Mouse (Mus musculus) ES-Bruce4 (cell line): Measurements from ENCODE around the gene Sft2d2. TPM values are rescaled to one million over a fixed set of nuclear protein-coding genes. Genes with fewer than 3 reads are reported as not detected.

Experiments
- H3K27ac ChIP-seq: 2 replicates; pipeline ENCODE4 v1.5.1; 2012; ENCODE audit warnings: low read length, inconsistent platforms; ENCODE audit not compliant: insufficient read depth
- H3K27me3 ChIP-seq: 2 replicates; pipeline ENCODE4 v1.6.1; 2012; ENCODE audit warnings: mild to moderate bottlenecking, low read length, inconsistent platforms; ENCODE audit not compliant: control insufficient read depth, poor library complexity, insufficient read depth, severe bottlenecking
- H3K36me3 ChIP-seq: 2 replicates; pipeline ENCODE4 v1.6.1; 2012; ENCODE audit warnings: inconsistent platforms, mild to moderate bottlenecking, low read length, moderate library complexity; ENCODE audit not compliant: control insufficient read depth, poor library complexity, insufficient read depth, severe bottlenecking
- H3K4me1 ChIP-seq: one replicate; pipeline ENCODE4 v1.8.1; 2011; ENCODE audit warnings: low read length; ENCODE audit not compliant: control insufficient read depth, insufficient read depth
- H3K4me3 ChIP-seq: 2 replicates; pipeline ENCODE4 v1.5.1; 2011; ENCODE audit warnings: low read depth, mild to moderate bottlenecking, low read length
- H3K9ac ChIP-seq: 2 replicates; pipeline ENCODE4 v1.6.1; 2012; ENCODE audit warnings: low read depth, mild to moderate bottlenecking, inconsistent platforms; ENCODE audit not compliant: poor library complexity, severe bottlenecking
- H3K9me3 ChIP-seq: replicated peaks from 2 replicates; pipeline ENCODE4 v1.6.1; 2012; ENCODE audit warnings: mild to moderate bottlenecking, low read length, inconsistent platforms; ENCODE audit not compliant: control insufficient read depth, poor library complexity, insufficient read depth, severe bottlenecking
- CTCF ChIP-seq: IDR thresholded peaks from one replicate; pipeline ENCODE4 v1.8.1; 2011; ENCODE audit warnings: low read depth, low read length
- EP300 ChIP-seq: IDR thresholded peaks from 2 replicates; pipeline ENCODE4 v1.6.1; 2011; ENCODE audit warnings: low read depth, low read length; ENCODE audit not compliant: insufficient read depth
- POLR2A ChIP-seq: IDR thresholded peaks from one replicate; pipeline ENCODE4 v1.8.1; 2011; ENCODE audit warnings: low read length; ENCODE audit not compliant: insufficient read depth
- polyA plus RNA-seq: library from polyadenylated mRNA; stranded (reverse); fragments of >200 nt; gene quantifications from 2 replicates; pipeline ENCODE4 v1.2.4, GENCODE M21; 2011; ENCODE audit warnings: low read depth; ENCODE audit not compliant: missing spikeins, insufficient read depth, insufficient read length

Sft2d2 gene
- polyA plus RNA-seq, 1 experiment = 32.5 TPM

- Histone ChIP-seq H3K4me1 (peaks cover 2% of the 10 kb centered on the region), H3K36me3 (no peaks in the 10 kb centered on the region), H3K4me3 (peak overlapping the region; percentile 85), H3K9me3 (no peaks in the 10 kb centered on the region), H3K9ac (peak overlapping the region; percentile 80), H3K27ac (no peak overlapping the region), H3K27me3 (no peaks in the 10 kb centered on the region)
- no peak for TF ChIP-seq EP300
- no peak for TF ChIP-seq CTCF
- TF ChIP-seq POLR2A = no peak
These were observed 812 bp downstream of the Sft2d2 start for GRCm38 (mm10) chr1:165193426-165193825.

GRCm38 (mm10) chr1:165192714-165193264, 1.4 kb downstream of the Sft2d2 start:
- H3K9me3 ChIP-seq = no peaks in the 10 kb centered on the region
- TF ChIP-seq CTCF = no peak
- TF ChIP-seq POLR2A = no peak
- TF ChIP-seq EP300 = no peak
- peak overlapping the region; percentile 80 for H3K9ac ChIP-seq
- no peak overlapping the region for H3K27ac ChIP-seq
- no peaks in the 10 kb centered on the region for H3K27me3 ChIP-seq
- no peak overlapping the region for H3K4me3 ChIP-seq
- no peaks in the 10 kb centered on the region for H3K36me3 ChIP-seq
- H3K4me1 ChIP-seq = peaks cover 2% of the 10 kb centered on the region

- Histone ChIP-seq H3K27me3 (no peaks in the 10 kb centered on the region), H3K4me1 (peaks cover 2% of the 10 kb centered on the region), H3K9ac (no peak overlapping the region), H3K36me3 (no peaks in the 10 kb centered on the region), H3K9me3 (no peaks in the 10 kb centered on the region), H3K4me3 (no peak overlapping the region), H3K27ac (no peak overlapping the region)
- TF ChIP-seq EP300 (no peak), POLR2A (no peak), CTCF (no peak)
These were observed 2.1 kb downstream of the Sft2d2 start for GRCm38 (mm10) chr1:165192102-165192501.

- no peaks in the 10 kb centered on the region for H3K9me3 ChIP-seq
- H3K9ac ChIP-seq = no peak overlapping the region
- no peak overlapping the region for H3K4me3 ChIP-seq
- peaks cover 2% of the 10 kb centered on the region for H3K4me1 ChIP-seq
- H3K36me3 ChIP-seq = no peaks in the 10 kb centered on the region
- H3K27me3 ChIP-seq = no peaks in the 10 kb centered on the region
- TF ChIP-seq CTCF (no peak), EP300 (no peak), POLR2A (no peak)
- H3K27ac ChIP-seq = no peak overlapping the region
These were observed 2.6 kb downstream of the Sft2d2 start for GRCm38 (mm10) chr1:165191611-165192010.

- H3K9ac ChIP-seq = no peak overlapping the region
- no peaks in the 10 kb centered on the region for H3K27me3 ChIP-seq
- no peak overlapping the region for H3K27ac ChIP-seq
- no peak for TF ChIP-seq CTCF
- TF ChIP-seq POLR2A = no peak
- TF ChIP-seq EP300 = no peak
- peaks cover 3% of the 10 kb centered on the region for H3K4me1 ChIP-seq
- H3K9me3 ChIP-seq = no peaks in the 10 kb centered on the region
- no peak overlapping the region for H3K4me3 ChIP-seq
- no peaks in the 10 kb centered on the region for H3K36me3 ChIP-seq
These were observed 3.5 kb downstream of the Sft2d2 start for GRCm38 (mm10) chr1:165190571-165191273.

- Histone ChIP-seq H3K4me3 (no peak overlapping the region), H3K9me3 (no peaks in the 10 kb centered on the region), H3K36me3 (no peaks in the 10 kb centered on the region), H3K4me1 (peaks cover 3% of the 10 kb centered on the region), H3K27me3 (no peaks in the 10 kb centered on the region), H3K9ac (no peak overlapping the region), H3K27ac (no peak overlapping the region)
- no peak for TF ChIP-seq CTCF
These were observed 4.2 kb downstream of the Sft2d2 start for GRCm38 (mm10) chr1:165190068-165190467.
